Mouse (Mus musculus): ENCODE measurements around the gene H2afb1.
"Not testable (repeated sequence)": the region's sequence is repeated elsewhere in the genome, so short reads cannot be mapped to it uniquely, and the experiment has no call there.

Gene H2afb1

DNA sequence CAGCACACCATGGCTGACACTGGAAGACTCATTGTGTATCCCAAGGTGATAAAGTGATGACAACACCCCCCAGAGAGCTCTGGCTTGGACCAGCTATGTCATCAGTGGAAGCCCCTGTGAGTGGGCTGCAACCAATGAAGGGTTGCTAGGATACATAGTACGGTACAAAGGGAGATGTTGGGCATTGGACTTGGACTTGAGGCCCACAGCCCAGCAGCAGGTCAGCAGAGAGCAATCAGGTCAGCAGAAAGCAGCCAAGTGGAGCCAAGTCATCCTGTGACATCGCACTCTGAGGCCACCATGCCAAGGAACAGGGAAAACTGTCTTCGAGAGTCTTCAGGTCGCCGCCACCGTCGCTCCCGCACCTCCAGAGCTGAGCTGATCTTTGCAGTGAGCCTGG lies at the start of gene H2afb1:
Gene H2afb1, plus strand, starts transcription at position 301 of the 400 bp plus-strand sequence.
- not testable (repeated sequence) for DNase-seq (ENCODE audit: low spot score)

DNA sequence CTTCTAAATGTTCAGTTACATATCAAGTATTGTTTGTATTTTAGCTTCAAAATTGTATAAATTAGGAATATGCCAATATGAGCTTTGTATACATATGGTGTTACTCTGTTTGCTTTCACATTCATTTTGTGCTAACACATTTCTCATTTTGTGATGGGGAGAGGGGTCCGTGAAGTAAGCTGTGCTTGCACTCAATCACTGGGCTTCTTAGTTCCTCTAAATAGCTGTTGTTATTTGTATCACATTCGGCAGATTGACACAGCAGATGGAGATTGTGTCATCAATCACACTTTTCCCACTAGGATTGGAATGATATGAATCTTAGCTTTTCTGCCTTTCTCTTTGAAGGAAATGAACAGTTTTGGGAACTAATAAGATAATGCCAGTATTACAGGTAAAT lies 21.5 kb downstream of the H2afb1 start:
- DNase-seq (ENCODE audit: low spot score): peak; percentile 2

Data from layer of hippocampus, adult 11-12 months (tissue).